Mouse (Mus musculus) cerebellum, adult 11 months (tissue): ENCODE data around the gene Shd.

ENCODE experiments used
- DNase-seq: peaks from one replicate; pipeline ENCODE4 v3.0.0; 2022

Shd gene

DNA sequence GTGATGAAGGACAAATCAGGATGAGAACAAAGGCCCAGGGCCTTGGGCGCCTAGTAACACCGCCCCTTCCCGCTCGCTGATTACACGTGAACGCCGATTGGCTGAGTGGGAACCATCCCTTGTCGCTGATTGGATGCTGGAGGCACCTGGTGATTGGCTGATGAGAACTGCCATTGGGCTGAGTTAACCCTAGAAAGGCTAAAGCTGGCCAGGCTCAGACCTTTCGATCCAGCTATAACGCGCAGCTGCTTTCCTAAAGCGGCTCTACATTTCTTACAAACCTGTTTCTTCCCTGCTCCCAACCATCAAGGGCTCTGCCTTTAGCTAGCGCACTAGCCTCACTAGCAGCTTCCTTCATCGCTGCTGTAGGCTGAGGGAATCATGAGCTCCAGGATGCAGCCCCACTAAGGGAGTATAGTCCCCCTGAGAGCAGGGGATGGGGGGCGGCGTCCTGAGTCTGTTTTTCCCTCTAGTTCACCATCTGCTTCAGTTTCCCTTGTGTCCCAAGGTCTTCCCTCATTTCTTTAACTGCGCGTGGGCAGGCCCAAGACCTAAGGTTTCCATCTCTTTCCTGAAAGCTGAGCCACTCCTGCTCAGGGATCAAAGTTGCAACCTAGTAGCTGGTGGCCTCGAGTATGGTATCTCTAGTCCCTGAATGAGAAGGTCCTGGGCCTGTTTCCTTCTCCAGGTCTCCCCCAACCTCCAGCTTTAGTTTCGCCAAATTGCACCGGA lies 38.3 kb downstream of the Shd start:
- peak; percentile 90 for DNase-seq

DNA sequence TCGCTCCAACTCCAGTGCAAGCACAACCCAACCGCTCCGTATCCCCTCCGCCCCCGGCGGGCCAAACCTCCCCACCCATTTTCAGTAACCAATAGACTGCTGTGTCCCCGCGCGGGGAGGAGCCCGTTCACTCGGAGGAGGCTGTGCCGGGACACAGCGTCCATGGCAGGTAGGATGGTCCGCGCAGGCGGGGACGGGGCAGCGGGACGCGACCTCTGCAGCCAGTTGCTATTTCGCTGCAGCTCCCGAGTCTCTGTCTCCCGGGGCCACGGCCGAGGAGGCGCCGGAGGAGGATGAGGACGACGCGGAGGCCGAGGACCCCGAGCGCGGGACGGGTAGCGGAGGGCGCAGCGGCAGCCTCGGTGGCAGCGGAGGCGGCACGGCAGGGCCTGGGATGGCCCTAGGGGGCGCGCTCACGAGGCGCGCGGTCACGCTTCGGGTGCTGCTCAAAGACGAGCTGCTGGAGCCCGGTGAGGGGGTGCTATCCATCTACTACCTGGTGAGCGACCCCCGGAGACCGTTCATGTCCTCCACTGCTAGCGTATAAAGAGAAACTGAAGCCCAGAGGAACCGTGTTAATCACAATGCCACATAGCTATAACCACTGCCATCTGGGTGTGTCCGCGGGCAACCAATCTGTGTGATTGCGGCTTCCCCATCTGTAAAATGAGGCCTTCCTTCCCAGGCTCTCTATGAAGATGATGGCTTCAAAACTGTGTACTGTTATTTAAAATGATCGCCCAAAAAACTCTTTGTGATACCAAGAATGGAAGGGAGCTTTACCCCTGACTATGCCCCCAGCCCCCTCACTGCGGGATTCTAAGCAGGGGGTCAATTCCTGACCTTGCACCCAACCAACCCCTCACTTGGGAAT lies 39.1 kb downstream of the Shd start:
- DNase-seq, result peak; percentile 90

DNA sequence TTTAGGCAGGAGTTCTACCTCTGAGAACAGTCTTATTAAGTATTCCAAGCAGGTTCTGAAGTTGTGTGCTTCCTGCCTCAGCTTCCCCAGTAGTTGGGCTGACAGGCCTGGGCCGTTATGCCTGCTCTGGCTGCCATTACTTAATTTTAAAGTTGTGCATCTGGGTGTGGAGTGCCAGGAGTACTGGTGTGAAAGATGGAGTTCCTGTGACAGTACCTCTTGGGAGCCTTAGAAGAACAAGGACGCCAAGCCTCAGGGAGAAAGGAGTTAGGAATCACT lies 39.6 kb downstream of the Shd start:
- no peak for DNase-seq

DNA sequence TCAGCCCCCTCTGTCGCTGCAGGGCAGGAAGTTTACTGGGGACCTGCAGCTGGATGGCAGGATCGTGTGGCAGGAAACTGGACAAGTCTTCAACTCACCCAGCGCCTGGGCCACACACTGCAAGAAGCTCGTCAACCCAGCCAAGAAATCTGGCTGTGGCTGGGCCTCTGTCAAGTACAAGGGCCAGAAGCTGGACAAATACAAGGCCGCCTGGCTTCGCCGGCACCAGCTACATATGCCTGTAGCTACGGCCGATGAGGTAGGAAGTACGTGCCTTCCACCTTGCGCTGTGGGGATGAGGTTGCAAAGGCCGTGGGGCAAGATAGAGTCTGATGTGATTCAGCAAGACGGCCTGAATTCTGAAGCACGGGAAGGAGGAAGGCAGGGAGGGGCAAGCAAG lies 40.0 kb downstream of the Shd start:
- no peak for DNase-seq

DNA sequence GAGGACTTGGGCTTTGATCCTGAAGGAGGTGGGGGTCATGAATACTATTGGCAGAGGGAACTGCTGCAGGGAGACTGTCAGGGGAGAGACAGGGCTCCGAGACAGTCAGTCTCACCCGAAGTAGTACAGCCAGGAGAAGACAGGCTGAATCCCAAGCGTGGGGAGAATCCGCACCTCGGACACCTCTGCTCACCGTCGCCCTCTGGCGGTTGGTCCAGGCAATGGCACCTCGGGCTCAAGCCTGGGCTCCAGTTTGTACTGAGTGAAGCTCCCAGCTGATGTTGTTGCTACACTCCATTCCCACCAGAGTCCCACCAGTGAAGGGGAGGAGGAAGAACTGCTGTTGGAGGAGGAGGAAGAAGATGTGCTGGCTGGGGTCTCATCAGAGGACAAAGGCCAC lies 40.4 kb downstream of the Shd start:
- DNase-seq, result peak; percentile 77

DNA sequence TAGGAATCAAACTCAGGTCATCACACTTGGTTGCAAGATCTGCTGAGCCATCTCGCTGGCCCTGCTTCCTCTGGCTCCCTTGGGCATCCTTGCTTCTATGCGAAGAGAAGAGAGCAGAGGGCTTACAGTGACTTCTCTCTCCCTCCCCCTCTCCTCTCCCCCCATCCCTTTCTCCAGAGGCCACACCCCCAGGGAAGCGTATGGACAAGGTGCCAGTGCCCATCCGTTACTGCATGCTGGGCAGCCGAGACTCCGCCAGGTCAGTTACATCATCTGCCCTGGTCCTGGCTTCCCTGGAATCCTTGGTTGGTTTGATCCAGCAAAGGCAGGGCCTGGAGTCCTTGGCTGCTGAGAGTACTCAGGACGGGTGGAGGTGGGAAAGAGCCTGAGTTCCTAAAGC lies 41.2 kb downstream of the Shd start:
- DNase-seq, result no peak

DNA sequence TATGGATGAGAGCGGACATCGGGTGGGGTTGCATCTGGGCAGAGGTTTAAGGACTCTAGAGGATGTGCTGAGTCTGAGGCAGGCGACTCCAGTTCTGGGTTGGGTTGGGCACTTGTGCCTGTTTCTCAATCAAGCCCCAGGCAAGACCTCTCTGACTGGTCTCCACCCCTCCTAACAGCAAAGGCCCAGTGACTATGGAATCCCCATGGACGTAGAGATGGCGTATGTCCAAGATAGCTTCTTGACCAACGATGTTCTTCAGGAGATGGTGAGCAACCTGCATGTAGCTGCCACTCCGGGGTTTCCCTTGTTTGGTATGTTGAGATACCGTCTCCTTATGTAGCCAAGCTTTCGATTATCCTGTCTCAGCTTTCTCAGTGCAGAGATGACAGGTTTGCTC lies 45.0 kb downstream of the Shd start:
- DNase-seq, result no peak

DNA sequence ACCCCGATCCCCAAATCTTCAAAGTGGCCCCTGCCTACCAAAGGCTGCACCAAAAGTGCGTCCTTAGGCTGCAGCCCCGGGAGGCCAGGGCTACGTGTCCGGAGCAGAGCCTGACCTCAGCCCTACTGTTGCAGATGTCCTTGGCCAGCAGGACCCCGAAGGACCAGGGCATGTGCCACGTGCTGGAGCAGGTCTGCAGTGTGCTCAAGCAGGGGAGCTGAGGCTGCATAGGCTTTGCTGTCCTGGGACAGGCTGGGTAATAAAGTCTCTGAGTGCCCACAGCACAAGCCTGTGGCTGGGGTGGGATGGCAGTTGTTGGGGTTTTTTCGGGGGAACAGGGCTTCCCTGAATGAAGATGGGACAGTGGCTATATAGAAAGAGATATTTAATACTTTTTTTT lies 46.1 kb downstream of the Shd start:
- DNase-seq, result no peak

DNA sequence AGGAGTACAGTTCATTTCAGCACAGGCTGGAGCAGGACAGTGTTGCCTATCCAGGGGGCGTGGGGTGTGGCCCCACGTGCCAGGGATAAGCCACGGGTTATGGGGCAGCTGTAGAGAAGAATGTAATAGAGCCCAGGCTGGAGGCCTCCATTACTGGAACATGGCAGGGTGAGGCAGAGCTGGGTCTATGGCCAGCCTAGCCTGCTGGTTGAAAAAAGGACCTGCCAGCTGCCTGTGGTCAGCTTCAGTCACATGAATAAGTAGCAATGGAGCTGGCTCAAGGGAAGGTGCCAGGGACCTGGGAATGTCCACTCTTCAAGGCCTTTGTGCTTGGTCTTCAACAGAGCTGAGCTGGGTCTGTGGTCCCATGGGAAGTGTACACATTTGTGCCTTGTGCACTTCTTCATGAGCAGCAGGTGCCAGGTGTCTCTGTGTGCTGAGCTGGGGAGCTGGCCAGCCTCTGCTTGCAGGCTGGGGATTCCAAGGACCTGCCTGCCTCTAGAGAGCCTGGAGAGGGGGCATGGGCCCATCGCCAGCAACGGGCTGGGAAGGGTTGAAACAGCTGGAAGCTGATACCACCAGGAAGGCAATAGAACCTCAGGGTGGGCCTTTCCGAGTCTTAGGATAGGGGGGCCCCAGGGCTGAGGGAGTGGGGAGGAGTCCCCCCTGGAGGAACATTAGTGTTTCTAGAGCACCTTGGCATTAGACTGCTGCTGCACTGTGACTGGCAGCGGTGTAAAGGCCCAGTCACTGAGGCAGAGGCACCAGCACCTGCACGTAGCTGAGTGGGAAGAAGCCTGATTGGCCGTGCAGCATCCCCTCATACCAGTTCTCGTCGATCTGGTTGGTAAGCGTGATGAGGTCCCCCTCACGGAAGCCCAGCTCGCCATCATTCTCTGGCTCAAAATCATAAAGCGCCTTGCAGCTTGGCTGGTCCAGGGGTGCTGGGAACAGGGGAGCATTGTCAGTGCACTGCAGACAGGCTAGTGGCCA lies 46.8 kb downstream of the Shd start:
- no peak for DNase-seq

DNA sequence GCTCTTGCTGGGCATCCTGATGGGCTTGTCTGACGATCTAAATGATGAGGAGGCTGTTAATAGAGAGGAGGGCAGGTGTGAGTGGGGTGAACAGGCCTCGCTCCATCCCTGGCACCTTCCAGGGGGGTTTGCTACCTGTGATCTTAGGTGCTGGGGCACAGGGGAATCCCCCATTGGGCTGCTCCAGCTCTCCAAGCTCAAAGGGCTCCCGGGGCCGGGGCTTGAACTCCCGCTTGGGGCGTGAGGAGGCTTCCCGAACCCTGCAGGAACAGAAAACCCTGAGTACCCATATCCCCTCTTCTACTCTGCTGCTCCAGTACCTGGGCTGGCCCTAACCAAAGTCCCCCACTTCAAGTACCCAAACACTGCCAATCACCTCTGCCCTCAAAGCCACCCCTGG lies 47.6 kb downstream of the Shd start:
- no peak for DNase-seq

DNA sequence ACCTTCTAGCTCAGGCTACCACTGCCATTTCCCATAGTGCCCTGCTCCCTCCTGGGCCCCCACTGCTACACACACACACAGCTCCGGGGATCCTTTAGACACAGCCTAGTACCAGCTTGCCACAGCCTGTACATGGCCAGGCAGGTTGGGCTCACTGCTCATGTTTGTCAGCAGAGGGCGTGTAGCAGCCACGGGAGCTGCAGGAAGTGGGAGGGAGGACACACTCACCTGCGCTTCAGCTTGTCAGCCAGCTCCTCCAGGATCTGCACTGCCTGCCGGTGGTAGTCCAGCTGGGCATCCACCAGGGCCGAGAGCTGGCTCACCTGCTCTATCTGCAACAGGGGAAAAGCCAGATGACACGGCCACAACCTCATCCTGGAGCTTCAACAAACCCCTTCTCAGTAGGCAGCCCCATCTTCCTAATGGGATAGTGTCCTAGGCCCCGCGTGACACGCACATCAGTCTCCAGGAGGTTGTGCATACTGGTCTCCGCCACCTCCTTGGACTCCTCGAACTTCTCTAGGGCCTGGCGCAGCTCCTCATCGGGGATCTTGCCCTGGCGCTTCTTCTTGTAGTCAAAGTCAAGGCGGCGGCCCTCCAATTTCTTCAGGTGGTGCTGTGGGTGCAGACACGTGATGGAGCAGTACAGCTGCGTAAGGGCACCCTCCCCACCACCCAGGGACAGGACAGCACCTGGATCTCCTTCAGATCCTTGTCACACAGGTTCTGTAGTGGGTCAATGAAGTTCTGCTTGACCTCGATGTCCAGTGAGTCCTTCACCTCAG lies 48.3 kb downstream of the Shd start:
- DNase-seq, result peak; percentile 80

DNA sequence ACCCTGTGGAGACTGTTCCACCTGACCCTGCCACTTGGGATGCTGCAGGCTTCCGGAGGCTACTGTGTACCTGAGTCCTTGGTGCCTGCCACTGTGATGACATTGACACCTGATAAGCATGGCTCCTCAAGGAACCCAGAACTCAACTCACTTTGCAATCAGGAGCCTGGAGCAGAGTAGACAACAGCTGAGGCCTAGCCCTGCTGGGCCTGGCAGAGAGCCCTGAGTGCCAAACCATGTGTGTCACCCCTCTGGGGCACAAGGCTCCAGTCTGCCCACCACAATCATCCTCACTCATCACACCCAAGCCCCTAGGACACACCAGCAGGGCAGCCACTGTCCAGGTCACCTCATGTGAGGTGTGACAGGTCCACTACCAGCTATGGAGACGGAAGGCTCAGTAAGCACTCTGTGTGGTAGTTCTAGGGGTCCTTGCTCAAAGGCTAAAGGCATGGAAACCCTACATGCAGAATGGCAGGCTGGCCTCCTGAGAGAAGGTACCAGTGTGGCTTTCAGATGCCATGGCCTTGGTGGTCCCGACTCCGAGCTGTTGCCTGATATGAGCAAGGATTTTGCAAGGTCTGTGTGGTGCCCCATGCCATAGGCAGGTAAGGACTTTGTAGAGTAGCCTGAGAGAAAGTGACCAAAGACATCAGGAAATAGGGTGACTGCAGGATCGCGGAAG lies 50.3 kb downstream of the Shd start:
- DNase-seq, result no peak

DNA sequence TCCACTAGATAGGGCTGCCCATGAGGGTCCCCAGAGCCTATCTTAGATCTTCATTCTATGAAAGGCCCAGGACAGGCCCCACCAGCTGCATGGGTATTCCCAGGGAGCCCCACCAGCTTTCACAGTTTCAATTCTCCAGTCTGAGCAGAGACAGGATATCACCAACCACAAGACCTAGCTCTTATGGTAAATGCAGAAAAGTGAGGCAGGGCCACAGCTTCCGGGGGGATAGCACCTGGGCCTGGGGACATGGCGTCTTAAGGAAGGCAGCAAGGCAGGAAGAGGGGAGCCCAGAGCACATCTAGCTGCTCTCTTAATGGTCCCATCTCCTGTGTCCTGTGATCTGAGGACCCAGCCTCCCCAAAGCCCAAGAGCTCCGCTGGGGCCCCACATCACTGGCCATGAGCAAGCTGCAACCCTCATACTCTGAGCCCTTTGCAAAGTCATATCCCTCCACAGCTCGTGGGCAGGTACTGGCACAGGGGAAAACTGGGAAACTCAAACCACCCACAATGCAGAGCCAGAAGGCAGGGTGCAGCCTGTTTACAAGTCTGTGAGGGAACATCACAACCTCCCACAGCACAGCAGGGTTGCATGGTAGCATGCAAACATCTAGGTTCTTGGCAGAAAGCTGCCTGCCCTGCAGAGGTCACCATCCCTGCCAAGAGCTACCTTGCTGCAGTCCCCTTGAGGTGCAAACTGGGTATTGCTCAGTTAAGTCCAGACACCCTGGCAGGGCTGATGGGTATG lies 51.1 kb downstream of the Shd start:
- DNase-seq, result peak; percentile 22

DNA sequence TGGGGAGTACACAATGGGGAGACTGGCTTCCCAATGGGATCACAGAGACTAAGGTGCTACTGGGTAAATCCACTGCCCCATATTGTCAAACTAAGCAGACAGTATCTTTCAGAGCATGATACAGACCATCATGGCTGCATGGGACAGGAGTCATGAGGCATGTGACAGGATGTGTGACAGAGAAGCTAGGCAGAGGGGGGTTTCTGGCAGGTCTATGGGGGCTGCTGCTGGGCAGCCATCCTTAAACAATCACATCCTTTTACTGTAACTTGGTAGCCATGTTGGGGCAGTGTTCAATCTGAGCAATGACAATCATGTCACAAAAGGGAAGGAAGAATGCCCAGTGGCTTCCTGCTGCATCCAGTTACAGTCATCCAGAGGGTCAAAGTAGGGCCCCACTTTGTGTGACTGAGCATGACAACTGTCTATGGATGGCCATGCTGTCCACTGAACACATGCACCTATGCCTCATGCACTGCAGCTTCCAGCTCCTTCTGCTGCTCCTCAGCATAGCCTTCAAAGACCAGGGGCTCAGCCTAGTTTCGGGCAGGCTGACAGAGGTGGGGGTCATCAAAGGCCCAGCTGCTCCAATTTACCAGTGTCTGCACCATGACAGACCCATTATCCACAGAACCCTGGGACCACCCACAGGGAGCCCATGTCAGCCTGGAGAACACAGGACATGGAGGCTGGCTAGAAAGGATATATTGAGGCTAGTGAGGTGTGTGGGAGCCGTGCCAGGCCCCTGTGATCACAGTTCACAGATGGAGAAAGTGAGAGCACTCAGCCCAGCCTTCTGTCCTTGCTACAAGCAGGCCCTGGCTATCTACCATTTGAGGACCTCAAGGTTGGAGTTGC lies 52.1 kb downstream of the Shd start:
- DNase-seq, result peak; percentile 71

DNA sequence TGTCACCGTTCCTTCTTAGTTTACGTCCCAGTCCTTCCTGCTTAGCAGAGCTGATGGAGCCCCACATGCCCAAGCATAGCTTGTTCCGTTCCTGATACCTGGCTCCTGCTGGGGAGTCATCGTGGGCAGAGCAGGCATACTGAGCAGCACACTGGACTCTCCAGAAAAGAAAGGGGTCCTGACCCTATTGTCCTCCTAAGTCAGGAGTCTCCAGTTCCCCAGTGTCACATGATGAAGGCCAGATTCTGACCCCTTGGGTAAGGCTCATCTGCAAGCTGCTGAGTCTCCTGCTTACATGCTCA lies 52.7 kb downstream of the Shd start:
- DNase-seq, result no peak

DNA sequence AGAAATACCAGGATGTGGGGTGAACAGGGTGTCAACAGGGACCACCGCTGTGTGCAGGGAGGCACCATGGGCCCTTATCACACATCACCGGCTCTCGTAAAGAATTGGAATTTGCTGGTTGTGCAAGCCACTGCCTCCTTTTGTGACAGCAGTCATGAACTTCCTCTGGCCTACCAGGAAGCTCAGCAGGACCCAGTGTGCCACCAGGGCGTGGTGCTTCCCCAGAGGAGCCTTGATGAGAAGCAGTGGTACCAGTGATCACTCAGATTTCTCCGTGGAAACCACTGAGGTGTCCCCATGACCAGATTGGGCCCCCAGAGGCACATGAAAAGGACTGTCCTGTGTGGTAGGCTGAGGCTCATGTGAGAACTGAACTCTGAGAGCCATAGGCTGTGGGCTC lies 53.1 kb downstream of the Shd start:
- DNase-seq, result peak; percentile 16

DNA sequence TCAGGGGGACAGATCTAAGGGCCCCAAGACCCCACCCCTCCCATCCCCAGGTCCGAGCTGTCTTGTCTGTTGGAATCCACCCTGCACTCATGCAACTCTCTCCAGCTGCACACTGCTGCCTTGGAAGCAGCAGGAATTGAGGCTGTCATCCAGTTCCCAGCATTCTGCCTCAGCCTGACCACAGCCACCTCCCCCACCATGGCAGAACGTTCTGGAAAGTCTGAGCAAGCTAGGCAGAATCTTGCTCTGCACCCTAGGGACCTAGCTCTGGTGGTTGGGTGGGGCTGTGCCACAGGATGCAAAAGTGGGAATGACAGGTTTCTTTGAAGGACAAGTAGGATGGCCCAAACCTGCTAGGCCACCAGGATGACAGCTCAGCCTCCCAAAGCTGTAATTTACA lies 54.2 kb downstream of the Shd start:
- DNase-seq, result peak; percentile 10

DNA sequence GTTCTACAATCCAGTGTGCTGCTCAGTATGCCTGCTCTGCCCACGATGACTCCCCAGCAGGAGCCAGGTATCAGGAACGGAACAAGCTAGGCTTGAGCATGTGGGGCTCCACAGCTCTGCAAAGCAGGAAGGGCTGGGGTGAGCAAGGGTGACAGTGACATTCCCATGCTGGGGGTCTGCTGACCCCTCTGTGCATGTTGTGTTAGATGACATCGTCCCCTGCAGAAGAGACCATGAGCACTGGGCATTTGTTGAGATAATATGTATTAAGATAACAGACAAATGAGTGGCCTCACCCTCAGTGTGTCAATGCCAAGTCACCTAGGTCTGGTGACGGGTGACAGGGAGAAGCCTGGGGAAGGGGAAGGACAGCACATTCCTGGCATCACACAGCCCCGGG lies 54.7 kb downstream of the Shd start:
- DNase-seq, result peak; percentile 13
